Mouse (Mus musculus) lung, postnatal 25 days (tissue): ENCODE results near the gene Thbs2.
"Not testable (repeated sequence)": the region's sequence is repeated elsewhere in the genome, so short reads cannot be mapped to it uniquely, and the experiment has no call there.

ENCODE experiments used
- DNase-seq: peaks from one replicate; pipeline ENCODE4 v3.0.0; 2022; ENCODE audit warnings: low spot score

Gene Thbs2

GRCm38 (mm10) chr17:14628901-14629300 is 65.1 kb downstream of the Thbs2 start:
- DNase-seq: no peak

- no peak for DNase-seq
Observed at GRCm38 (mm10) chr17:14627828-14628338, 66.2 kb downstream of the Thbs2 start.

- no peak for DNase-seq
Observed at GRCm38 (mm10) chr17:14624433-14624832, 69.6 kb downstream of the Thbs2 start.

GRCm38 (mm10) chr17:14621006-14621405 is 73.0 kb downstream of the Thbs2 start:
- not testable (repeated sequence) for DNase-seq

- no peak for DNase-seq
Observed at GRCm38 (mm10) chr17:14620037-14620436, 74.0 kb downstream of the Thbs2 start.

- no peak for DNase-seq
Observed at GRCm38 (mm10) chr17:14619038-14619437, 75.0 kb downstream of the Thbs2 start.
